Mouse (Mus musculus): ENCODE measurements around the gene C330007P06Rik. TPM values are rescaled to one million over a fixed set of nuclear protein-coding genes. Genes with fewer than 3 reads are reported as not detected.
"Not testable (repeated sequence)": the region's sequence is repeated elsewhere in the genome, so short reads cannot be mapped to it uniquely, and the experiment has no call there.

The C330007P06Rik gene
- polyA plus RNA-seq, 1 experiment from 2014 or later, result 27.5 TPM

DNA sequence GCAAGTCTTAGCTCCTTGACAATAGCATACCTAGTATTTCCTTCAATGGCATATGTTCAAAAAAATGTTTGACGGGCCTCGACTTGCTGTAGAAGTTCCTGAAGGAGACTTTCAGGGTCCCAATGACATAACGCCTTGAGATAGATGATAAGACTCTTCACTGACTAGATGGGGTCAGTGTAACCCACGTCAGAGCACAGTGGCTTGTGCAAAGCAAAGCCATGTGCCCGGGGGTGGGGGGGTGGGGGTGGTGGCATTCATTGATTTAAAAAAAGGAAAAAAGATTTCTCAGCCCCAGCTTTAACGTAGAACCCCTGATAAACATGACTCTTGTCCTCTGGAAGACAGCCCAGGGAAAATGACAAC, 65.6 kb downstream of the C330007P06Rik start:
- 73% methylated on average over 6 of the region's 6 CpGs for WGBS
- Histone ChIP-seq H3K27me3 (ENCODE audit: control insufficient read depth, insufficient read depth, low read length) (no peaks in the 10 kb centered on the region), H3K36me3 (ENCODE audit: control insufficient read depth, insufficient read depth, low read length) (no peaks in the 10 kb centered on the region), H3K4me1 (ENCODE audit: control insufficient read depth, insufficient read depth, low read length) (no peaks in the 10 kb centered on the region), H3K9ac (replicated peaks; ENCODE audit: low read depth, low read length) (no peak overlapping the region), H3K4me3 (ENCODE audit: low read depth, low read length) (peak overlapping the region; percentile 31), H3K27ac (ENCODE audit: low read depth, low read length) (peak overlapping the region; percentile 78), H3K9me3 (ENCODE audit: control insufficient read depth, low read length) (no peaks in the 10 kb centered on the region), H3K4me2 (ENCODE audit: low read depth, low read length) (peak overlapping the region; percentile 45; the same call in 1 of the 2 replicates)
- ATAC-seq (ENCODE audit: low read depth), result peak; percentile 55; the same call in 1 of the 2 replicates

DNA sequence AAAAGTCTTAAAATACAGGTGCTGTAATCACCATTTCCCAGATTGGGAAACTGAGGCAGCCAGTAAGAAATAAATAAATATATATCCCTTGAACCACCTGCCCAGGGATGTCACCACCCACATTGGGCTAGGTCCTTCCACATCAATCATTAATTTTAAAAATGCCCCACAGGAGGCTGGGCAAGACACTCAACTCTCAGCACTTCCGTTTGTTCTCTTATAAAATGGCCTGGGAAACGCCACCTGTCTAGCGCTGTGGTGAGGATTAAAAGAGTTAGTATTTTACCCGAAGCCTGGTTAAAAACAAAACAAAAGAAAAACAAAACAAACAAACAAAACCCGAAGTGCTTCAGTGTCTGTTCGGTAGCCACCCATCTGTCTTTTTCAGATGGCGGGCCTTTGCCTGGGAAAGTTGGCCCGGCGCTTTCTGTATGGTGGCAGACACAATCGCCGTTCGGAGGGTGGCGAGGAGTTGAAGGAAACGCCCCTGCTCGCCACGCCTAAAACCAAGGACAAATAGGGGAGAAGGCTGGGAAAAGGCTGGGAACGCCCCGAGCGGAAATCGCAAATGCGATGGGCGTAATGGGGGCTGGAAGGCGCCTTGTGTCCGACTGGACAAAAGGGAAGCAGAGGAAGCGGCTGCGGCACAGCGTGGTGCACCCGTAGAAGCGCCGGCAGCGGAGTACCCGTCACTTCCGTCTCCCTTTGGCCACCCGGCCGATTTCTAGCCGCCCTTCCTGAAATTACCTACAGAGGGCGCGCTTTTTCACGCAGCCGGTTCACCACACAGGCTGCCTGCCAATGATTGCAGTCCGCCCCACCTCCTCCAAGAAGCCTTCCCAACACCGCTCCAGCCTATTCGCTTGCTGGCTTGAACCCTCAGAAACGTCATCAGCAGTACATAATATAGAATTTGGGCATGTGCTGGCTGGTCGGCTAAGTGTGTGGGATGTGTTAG, 66.3 kb downstream of the C330007P06Rik start:
- H3K4me2 ChIP-seq (ENCODE audit: low read depth, low read length), result peak overlapping the region; percentile 45
- no peaks in the 10 kb centered on the region for H3K27me3 ChIP-seq (ENCODE audit: control insufficient read depth, insufficient read depth, low read length)
- H3K27ac ChIP-seq (ENCODE audit: low read depth, low read length), result peak overlapping the region; percentile 78
- H3K9ac ChIP-seq (replicated peaks; ENCODE audit: low read depth, low read length), result peak overlapping the region; percentile 39; the same call in 1 of the 2 replicates
- no peaks in the 10 kb centered on the region for H3K9me3 ChIP-seq (ENCODE audit: control insufficient read depth, low read length)
- 23% methylated on average over 43 of the region's 45 CpGs for WGBS
- H3K4me1 ChIP-seq (ENCODE audit: control insufficient read depth, insufficient read depth, low read length), result no peaks in the 10 kb centered on the region
- peak; percentile 90 for ATAC-seq (ENCODE audit: low read depth)
- no peaks in the 10 kb centered on the region for H3K36me3 ChIP-seq (ENCODE audit: control insufficient read depth, insufficient read depth, low read length)
- peak overlapping the region; percentile 31 for H3K4me3 ChIP-seq (ENCODE audit: low read depth, low read length)

DNA sequence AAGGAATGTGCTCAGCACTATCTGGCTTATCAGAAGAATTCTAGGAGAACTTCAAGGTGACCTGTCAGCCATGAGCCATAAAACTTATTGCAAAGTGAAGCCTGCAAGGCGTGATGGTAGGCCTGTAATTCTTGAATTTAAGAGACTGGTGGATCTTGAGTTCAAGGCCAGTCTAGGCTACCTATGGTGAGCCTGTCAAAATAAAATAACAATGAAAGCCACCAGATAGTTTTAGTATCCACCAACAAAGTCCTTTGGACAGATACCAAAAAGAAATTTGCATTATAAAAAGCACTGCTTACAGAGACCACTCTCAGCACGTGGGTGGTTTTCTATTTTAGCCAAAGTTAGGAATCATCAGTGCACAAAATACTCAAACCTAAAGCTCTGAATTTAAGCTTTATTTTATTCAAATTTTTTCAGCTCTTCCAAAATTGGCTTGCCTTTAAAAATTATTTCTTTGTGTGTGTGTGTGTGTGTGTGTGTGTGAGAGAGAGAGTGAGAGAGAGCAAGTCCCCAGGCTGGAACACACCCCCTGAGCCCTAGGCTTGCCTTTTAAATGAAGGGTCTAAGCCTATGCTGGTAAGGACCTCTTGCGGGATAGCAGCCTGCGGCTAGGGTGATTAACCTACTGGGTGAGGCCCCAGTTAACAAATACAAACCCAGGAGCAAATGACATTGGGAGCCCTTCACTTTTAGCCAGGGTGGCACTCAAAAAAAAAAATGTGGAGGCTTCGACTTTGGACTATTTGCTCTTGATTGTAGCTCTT, 68.3 kb downstream of the C330007P06Rik start:
- Histone ChIP-seq H3K4me3 (ENCODE audit: low read depth, low read length) (no peak overlapping the region), H3K9me3 (ENCODE audit: control insufficient read depth, low read length) (no peaks in the 10 kb centered on the region), H3K27ac (ENCODE audit: low read depth, low read length) (no peak overlapping the region), H3K27me3 (ENCODE audit: control insufficient read depth, insufficient read depth, low read length) (no peaks in the 10 kb centered on the region), H3K4me1 (ENCODE audit: control insufficient read depth, insufficient read depth, low read length) (no peaks in the 10 kb centered on the region), H3K4me2 (ENCODE audit: low read depth, low read length) (no peak overlapping the region), H3K36me3 (ENCODE audit: control insufficient read depth, insufficient read depth, low read length) (no peaks in the 10 kb centered on the region), H3K9ac (replicated peaks; ENCODE audit: low read depth, low read length) (no peak overlapping the region)
- WGBS, result 67% methylated on average over 5 of the region's 5 CpGs
- no peak for ATAC-seq (ENCODE audit: low read depth)

DNA sequence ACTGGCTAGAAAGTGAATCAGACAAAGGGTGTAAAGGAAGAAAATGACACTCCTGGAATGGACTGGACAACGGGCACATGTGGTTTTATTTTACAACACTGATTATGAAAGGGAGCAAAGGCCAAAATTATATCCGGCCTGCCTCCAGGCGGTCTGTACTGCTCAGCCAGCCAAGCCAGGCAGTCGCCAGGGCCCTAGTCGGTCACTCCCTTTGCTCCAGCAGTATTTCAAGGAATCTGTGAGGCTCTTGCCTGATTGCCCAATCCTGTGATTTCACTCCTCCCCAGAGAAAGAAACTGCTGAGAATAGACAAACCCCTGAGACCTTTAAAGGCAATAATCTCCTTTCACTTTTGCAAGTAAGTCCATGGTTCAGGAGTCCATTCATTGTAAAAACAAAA, 69.7 kb downstream of the C330007P06Rik start:
- WGBS, result 76% methylated on average over 5 of the region's 5 CpGs
- Histone ChIP-seq H3K36me3 (ENCODE audit: control insufficient read depth, insufficient read depth, low read length) (no peaks in the 10 kb centered on the region), H3K27ac (ENCODE audit: low read depth, low read length) (no peak overlapping the region), H3K9ac (replicated peaks; ENCODE audit: low read depth, low read length) (no peak overlapping the region), H3K4me3 (ENCODE audit: low read depth, low read length) (no peak overlapping the region), H3K9me3 (ENCODE audit: control insufficient read depth, low read length) (no peaks in the 10 kb centered on the region), H3K4me1 (ENCODE audit: control insufficient read depth, insufficient read depth, low read length) (no peaks in the 10 kb centered on the region), H3K4me2 (ENCODE audit: low read depth, low read length) (no peak overlapping the region), H3K27me3 (ENCODE audit: control insufficient read depth, insufficient read depth, low read length) (no peaks in the 10 kb centered on the region)
- ATAC-seq (ENCODE audit: low read depth), result no peak

DNA sequence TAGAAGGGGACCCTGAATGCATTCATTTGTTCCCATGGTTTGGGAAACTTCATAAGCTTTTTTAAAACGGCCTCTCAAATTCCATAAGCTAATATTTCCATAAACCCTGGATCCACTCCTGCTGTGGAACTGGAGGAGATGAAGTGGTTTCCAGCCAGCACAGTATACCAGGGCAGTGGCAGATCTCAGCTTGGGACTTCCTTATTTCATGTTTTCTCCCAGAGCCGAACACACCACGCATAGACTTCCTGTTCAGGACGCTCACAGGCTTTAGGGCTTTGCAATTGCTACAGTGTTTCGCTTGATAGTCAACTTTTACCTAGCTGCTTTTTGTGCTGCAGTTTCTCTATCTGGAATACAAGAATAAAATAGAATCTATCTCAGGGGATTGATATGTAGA, 70.7 kb downstream of the C330007P06Rik start:
- H3K4me1 ChIP-seq (ENCODE audit: control insufficient read depth, insufficient read depth, low read length), result no peaks in the 10 kb centered on the region
- H3K9ac ChIP-seq (replicated peaks; ENCODE audit: low read depth, low read length), result no peak overlapping the region
- no peak overlapping the region for H3K4me2 ChIP-seq (ENCODE audit: low read depth, low read length)
- H3K27ac ChIP-seq (ENCODE audit: low read depth, low read length), result no peak overlapping the region
- H3K36me3 ChIP-seq (ENCODE audit: control insufficient read depth, insufficient read depth, low read length), result no peaks in the 10 kb centered on the region
- no peaks in the 10 kb centered on the region for H3K27me3 ChIP-seq (ENCODE audit: control insufficient read depth, insufficient read depth, low read length)
- H3K4me3 ChIP-seq (ENCODE audit: low read depth, low read length), result no peak overlapping the region
- H3K9me3 ChIP-seq (ENCODE audit: control insufficient read depth, low read length), result no peaks in the 10 kb centered on the region
- WGBS, result 79% methylated on average over 5 of the region's 5 CpGs
- ATAC-seq (ENCODE audit: low read depth), result no peak

DNA sequence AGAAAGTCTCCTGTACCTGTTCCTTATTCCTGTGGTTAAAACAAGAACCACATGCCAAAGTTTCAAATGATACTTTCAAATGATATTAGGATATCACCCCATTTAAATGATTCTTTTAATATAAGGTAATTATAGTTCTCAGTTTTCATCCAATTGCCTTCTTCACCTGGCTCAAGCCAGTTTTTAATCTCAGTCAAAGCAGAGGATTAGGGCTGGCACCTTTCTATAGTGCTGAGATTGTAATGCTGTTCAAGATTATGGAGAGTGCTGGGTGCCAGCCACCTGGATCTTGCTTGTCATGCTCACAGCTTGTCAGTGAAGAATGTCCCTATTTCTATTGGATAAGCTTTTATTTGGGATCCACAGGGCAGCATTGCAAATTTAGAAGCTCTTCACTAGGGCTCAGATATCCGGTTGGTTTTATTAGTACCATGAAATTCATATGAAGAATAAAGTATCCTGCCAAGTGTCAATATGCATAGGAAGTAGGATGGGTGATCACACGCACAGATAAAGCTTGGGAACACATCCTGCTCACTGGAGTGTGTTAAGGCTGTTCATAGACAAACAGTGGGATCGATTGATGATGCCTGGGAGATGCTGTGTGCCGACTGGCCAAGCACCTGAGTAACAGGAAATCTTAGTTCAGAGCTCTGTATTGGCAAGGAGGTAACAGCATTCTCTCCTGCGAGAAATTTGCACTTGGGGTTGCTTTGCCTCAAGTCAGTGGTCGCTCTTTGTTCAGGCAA, 74.6 kb downstream of the C330007P06Rik start:
- no peak overlapping the region for H3K4me2 ChIP-seq (ENCODE audit: low read depth, low read length)
- 0 out of 2 replicates have a peak, but pooled peaks cover 8% of the 10 kb centered on the region for H3K36me3 ChIP-seq (ENCODE audit: control insufficient read depth, insufficient read depth, low read length)
- no peak overlapping the region for H3K27ac ChIP-seq (ENCODE audit: low read depth, low read length)
- H3K9ac ChIP-seq (replicated peaks; ENCODE audit: low read depth, low read length), result no peak overlapping the region
- ATAC-seq (ENCODE audit: low read depth), result no peak
- 51% methylated on average over 6 of the region's 6 CpGs for WGBS
- H3K27me3 ChIP-seq (ENCODE audit: control insufficient read depth, insufficient read depth, low read length), result no peaks in the 10 kb centered on the region
- H3K4me3 ChIP-seq (ENCODE audit: low read depth, low read length), result no peak overlapping the region
- H3K9me3 ChIP-seq (ENCODE audit: control insufficient read depth, low read length), result no peaks in the 10 kb centered on the region
- no peaks in the 10 kb centered on the region for H3K4me1 ChIP-seq (ENCODE audit: control insufficient read depth, insufficient read depth, low read length)

DNA sequence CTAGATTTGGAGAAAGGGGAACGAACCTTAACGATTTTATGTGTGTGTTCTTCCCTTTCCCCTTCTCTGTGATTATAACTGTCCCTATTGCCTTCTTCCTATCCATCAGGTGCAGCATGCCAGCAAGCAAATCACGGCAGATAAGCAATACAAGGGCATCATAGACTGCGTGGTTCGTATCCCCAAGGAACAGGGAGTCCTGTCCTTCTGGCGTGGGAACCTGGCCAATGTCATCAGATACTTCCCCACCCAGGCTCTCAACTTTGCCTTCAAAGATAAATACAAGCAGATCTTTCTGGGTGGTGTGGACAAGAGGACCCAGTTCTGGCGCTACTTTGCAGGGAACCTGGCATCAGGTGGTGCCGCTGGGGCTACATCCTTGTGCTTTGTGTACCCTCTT, 77.2 kb downstream of the C330007P06Rik start:
- not testable (repeated sequence) for H3K4me1 ChIP-seq (ENCODE audit: control insufficient read depth, insufficient read depth, low read length)
- WGBS, result 82% methylated on average over 8 of the region's 8 CpGs
- H3K4me3 ChIP-seq (ENCODE audit: low read depth, low read length), result peak overlapping the region; percentile 54

DNA sequence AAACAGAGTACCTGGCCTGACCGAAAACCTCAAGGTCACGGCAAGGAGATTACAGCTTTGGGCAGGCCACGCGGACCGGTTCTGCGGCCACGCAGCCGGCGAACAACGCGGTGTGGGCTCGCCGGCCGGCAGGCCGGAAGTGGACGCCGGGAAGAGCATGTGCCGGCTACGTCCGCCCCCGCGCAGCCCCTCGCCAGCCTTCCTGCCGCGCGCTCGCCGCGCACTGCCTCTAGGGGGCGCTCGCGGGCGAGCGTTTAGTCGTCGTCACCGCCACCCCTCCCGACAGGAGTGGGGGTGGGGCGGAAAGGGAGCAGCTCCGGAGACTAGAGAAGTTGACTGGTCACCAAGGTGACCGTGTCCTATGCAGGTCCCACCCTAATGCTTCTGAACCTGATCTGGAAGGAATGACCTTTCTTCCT, 77.7 kb downstream of the C330007P06Rik start:
- Histone ChIP-seq H3K9ac (replicated peaks; ENCODE audit: low read depth, low read length) (peak overlapping the region; percentile 71), H3K4me2 (ENCODE audit: low read depth, low read length) (peak overlapping the region; percentile 47), H3K27me3 (ENCODE audit: control insufficient read depth, insufficient read depth, low read length) (no peaks in the 10 kb centered on the region), H3K4me1 (ENCODE audit: control insufficient read depth, insufficient read depth, low read length) (no peaks in the 10 kb centered on the region), H3K27ac (ENCODE audit: low read depth, low read length) (peak overlapping the region; percentile 87), H3K36me3 (ENCODE audit: control insufficient read depth, insufficient read depth, low read length) (0 out of 2 replicates have a peak, but pooled peaks cover 8% of the 10 kb centered on the region), H3K9me3 (ENCODE audit: control insufficient read depth, low read length) (no peaks in the 10 kb centered on the region), H3K4me3 (ENCODE audit: low read depth, low read length) (peak overlapping the region; percentile 54)
- peak; percentile 80 for ATAC-seq (ENCODE audit: low read depth)
- WGBS, result 26% methylated on average over 33 of the region's 41 CpGs

More for the DNA sequence above, 77.2 kb downstream of the C330007P06Rik start:
- H3K27me3 ChIP-seq (ENCODE audit: control insufficient read depth, insufficient read depth, low read length); H3K36me3 ChIP-seq (ENCODE audit: control insufficient read depth, insufficient read depth, low read length); H3K27ac ChIP-seq (ENCODE audit: low read depth, low read length); H3K9me3 ChIP-seq (ENCODE audit: control insufficient read depth, low read length); ATAC-seq (ENCODE audit: low read depth): not testable (repeated sequence)
- Histone ChIP-seq H3K4me2 (ENCODE audit: low read depth, low read length) (peak overlapping the region; percentile 47), H3K9ac (replicated peaks; ENCODE audit: low read depth, low read length) (peak overlapping the region; percentile 71; the same call in 1 of the 2 replicates)
